Mouse (Mus musculus) lung, postnatal 0 days (tissue): ENCODE measurements around the gene Col12a1.

ENCODE experiments used
- CTCF ChIP-seq: IDR thresholded peaks from 2 replicates; pipeline ENCODE4 v1.5.1; 2016; ENCODE audit warnings: antibody characterized with exemption, mild to moderate bottlenecking
- EP300 ChIP-seq: IDR thresholded peaks from 2 replicates; pipeline ENCODE4 v1.6.1; 2016; ENCODE audit warnings: antibody characterized with exemption, mild to moderate bottlenecking, control low read depth

GRCm38 (mm10) chr9:79745036-79745435 lies 26.4 kb upstream of the Col12a1 start:
- no peak for TF ChIP-seq CTCF
- TF ChIP-seq EP300: no peak
